Mouse (Mus musculus): ENCODE results near the gene Abca1. TPM values are rescaled to one million over a fixed set of nuclear protein-coding genes. Genes with fewer than 3 reads are reported as not detected.

Abca1 gene
- polyA plus RNA-seq, 1 experiment from 2014 or later, result 1.6 TPM

- Histone ChIP-seq H3K27me3 (ENCODE audit: control insufficient read depth, insufficient read depth, low read length) (no peaks in the 10 kb centered on the region), H3K9me3 (ENCODE audit: control insufficient read depth, low read length) (no peaks in the 10 kb centered on the region), H3K4me2 (replicated peaks; ENCODE audit: low read depth) (peak overlapping the region; percentile 56), H3K27ac (replicated peaks) (peak overlapping the region; percentile 61), H3K4me1 (replicated peaks; ENCODE audit: control insufficient read depth, insufficient read depth) (no peaks in the 10 kb centered on the region; the same call in 1 of the 2 replicates), H3K36me3 (ENCODE audit: control insufficient read depth, insufficient read depth, low read length) (no peaks in the 10 kb centered on the region), H3K4me3 (ENCODE audit: low read depth, low read length) (peak overlapping the region; percentile 42), H3K9ac (ENCODE audit: low read length) (peak overlapping the region; percentile 23; the same call in 1 of the 2 replicates)
- 11% methylated on average over 24 of the region's 24 CpGs for WGBS
- DNase-seq (ENCODE audit: low spot score) (peak; percentile 86), ATAC-seq (ENCODE audit: low FRiP score, low TSS enrichment) (peak; percentile 98)
- TF ChIP-seq CTCF (IDR thresholded peaks at IDR 0.05; ENCODE audit: low read depth) (peak; percentile 37), EP300 (optimal IDR thresholded peaks at IDR 0.05) (no peak)
Measured at GRCm38 (mm10) chr4:53196058-53196771, 36.5 kb upstream of the Abca1 start.

GRCm38 (mm10) chr4:53187071-53187470, 27.4 kb upstream of the Abca1 start:
- no peak overlapping the region for H3K4me3 ChIP-seq (ENCODE audit: low read depth, low read length)
- no peaks in the 10 kb centered on the region for H3K9me3 ChIP-seq (ENCODE audit: control insufficient read depth, low read length)
- H3K27me3 ChIP-seq (ENCODE audit: control insufficient read depth, insufficient read depth, low read length), result no peaks in the 10 kb centered on the region
- TF ChIP-seq CTCF (IDR thresholded peaks at IDR 0.05; ENCODE audit: low read depth) (no peak), EP300 (optimal IDR thresholded peaks at IDR 0.05) (no peak)
- no peak overlapping the region for H3K27ac ChIP-seq (replicated peaks)
- H3K9ac ChIP-seq (ENCODE audit: low read length), result no peak overlapping the region
- H3K4me1 ChIP-seq (replicated peaks; ENCODE audit: control insufficient read depth, insufficient read depth), result no peaks in the 10 kb centered on the region
- no peak overlapping the region for H3K4me2 ChIP-seq (replicated peaks; ENCODE audit: low read depth)
- ATAC-seq (ENCODE audit: low FRiP score, low TSS enrichment), result no peak; the same call in 1 of the 2 replicates
- 34% methylated on average over 4 of the region's 4 CpGs for WGBS
- H3K36me3 ChIP-seq (ENCODE audit: control insufficient read depth, insufficient read depth, low read length), result no peaks in the 10 kb centered on the region
- no peak for DNase-seq (ENCODE audit: low spot score)

GRCm38 (mm10) chr4:53186573-53186972, 26.9 kb upstream of the Abca1 start:
- no peak overlapping the region for H3K9ac ChIP-seq (ENCODE audit: low read length)
- 70% methylated on average over 4 of the region's 4 CpGs for WGBS
- H3K9me3 ChIP-seq (ENCODE audit: control insufficient read depth, low read length), result no peaks in the 10 kb centered on the region
- ATAC-seq (ENCODE audit: low FRiP score, low TSS enrichment) (no peak), DNase-seq (ENCODE audit: low spot score) (no peak)
- peak overlapping the region; percentile 49; the same call in 1 of the 2 replicates for H3K27ac ChIP-seq (replicated peaks)
- TF ChIP-seq EP300 (optimal IDR thresholded peaks at IDR 0.05) (no peak), CTCF (IDR thresholded peaks at IDR 0.05; ENCODE audit: low read depth) (no peak)
- no peaks in the 10 kb centered on the region for H3K4me1 ChIP-seq (replicated peaks; ENCODE audit: control insufficient read depth, insufficient read depth)
- no peak overlapping the region for H3K4me2 ChIP-seq (replicated peaks; ENCODE audit: low read depth)
- H3K4me3 ChIP-seq (ENCODE audit: low read depth, low read length), result no peak overlapping the region
- H3K27me3 ChIP-seq (ENCODE audit: control insufficient read depth, insufficient read depth, low read length), result no peaks in the 10 kb centered on the region
- no peaks in the 10 kb centered on the region for H3K36me3 ChIP-seq (ENCODE audit: control insufficient read depth, insufficient read depth, low read length)

DNA sequence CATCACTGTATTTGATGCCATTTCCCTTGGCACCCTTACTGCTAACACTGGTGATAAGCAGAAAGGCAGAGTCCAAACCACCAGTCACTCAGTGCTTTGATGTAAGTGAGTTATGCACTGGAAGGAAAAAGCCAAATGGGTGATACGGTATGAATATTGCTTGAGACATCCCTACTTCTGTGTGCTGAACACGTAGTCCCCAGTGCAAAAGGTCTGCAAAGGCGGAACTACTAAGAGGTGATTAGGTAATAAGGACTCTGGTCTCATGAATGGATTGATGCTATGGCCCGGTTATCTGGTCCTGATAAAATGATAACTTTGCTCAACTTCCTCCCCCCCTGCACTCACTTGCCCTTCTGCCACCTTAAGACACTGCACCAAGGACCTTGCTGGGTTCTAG, 26.4 kb upstream of the Abca1 start:
- H3K9me3 ChIP-seq (ENCODE audit: control insufficient read depth, low read length), result no peaks in the 10 kb centered on the region
- H3K4me1 ChIP-seq (replicated peaks; ENCODE audit: control insufficient read depth, insufficient read depth), result no peaks in the 10 kb centered on the region
- DNase-seq (ENCODE audit: low spot score) (no peak), ATAC-seq (ENCODE audit: low FRiP score, low TSS enrichment) (no peak)
- H3K27ac ChIP-seq (replicated peaks), result no peak overlapping the region
- H3K4me3 ChIP-seq (ENCODE audit: low read depth, low read length), result no peak overlapping the region
- WGBS, result 83% methylated on average over 4 of the region's 4 CpGs
- no peaks in the 10 kb centered on the region for H3K36me3 ChIP-seq (ENCODE audit: control insufficient read depth, insufficient read depth, low read length)
- H3K4me2 ChIP-seq (replicated peaks; ENCODE audit: low read depth), result no peak overlapping the region
- no peaks in the 10 kb centered on the region for H3K27me3 ChIP-seq (ENCODE audit: control insufficient read depth, insufficient read depth, low read length)
- H3K9ac ChIP-seq (ENCODE audit: low read length), result no peak overlapping the region
- TF ChIP-seq CTCF (IDR thresholded peaks at IDR 0.05; ENCODE audit: low read depth) (no peak), EP300 (optimal IDR thresholded peaks at IDR 0.05) (no peak)

DNA sequence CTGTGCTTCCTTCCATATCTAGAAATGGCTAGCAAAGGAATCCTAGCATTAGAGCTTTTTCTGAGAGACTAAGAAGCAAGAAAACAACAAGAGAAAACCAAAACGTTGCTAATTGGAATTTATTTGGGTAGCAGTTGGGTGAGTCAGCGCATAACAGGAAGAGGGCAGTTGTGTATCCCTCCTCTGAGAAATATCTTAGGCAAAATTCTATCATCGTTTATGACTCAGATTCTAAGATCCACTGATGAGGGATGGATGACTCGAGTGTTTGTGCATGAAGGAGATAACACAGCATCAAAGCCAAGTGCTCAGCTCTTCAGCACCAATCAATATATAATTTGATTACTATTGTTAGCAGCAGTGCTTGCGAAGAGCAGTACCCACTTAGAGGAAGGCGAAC, 21.8 kb upstream of the Abca1 start:
- TF ChIP-seq EP300 (optimal IDR thresholded peaks at IDR 0.05) (no peak), CTCF (IDR thresholded peaks at IDR 0.05; ENCODE audit: low read depth) (no peak)
- DNase-seq (ENCODE audit: low spot score), result no peak
- Histone ChIP-seq H3K4me2 (replicated peaks; ENCODE audit: low read depth) (no peak overlapping the region), H3K4me1 (replicated peaks; ENCODE audit: control insufficient read depth, insufficient read depth) (no peaks in the 10 kb centered on the region), H3K36me3 (ENCODE audit: control insufficient read depth, insufficient read depth, low read length) (no peaks in the 10 kb centered on the region), H3K27ac (replicated peaks) (no peak overlapping the region), H3K4me3 (ENCODE audit: low read depth, low read length) (no peak overlapping the region), H3K27me3 (ENCODE audit: control insufficient read depth, insufficient read depth, low read length) (no peaks in the 10 kb centered on the region), H3K9me3 (ENCODE audit: control insufficient read depth, low read length) (no peaks in the 10 kb centered on the region), H3K9ac (ENCODE audit: low read length) (no peak overlapping the region)
- WGBS, result 63% methylated on average over 6 of the region's 6 CpGs
- ATAC-seq (ENCODE audit: low FRiP score, low TSS enrichment), result no peak

- TF ChIP-seq EP300 (optimal IDR thresholded peaks at IDR 0.05), result no peak
- TF ChIP-seq CTCF (IDR thresholded peaks at IDR 0.05; ENCODE audit: low read depth), result no peak
- no peak overlapping the region for H3K9ac ChIP-seq (ENCODE audit: low read length)
- no peaks in the 10 kb centered on the region for H3K9me3 ChIP-seq (ENCODE audit: control insufficient read depth, low read length)
- H3K4me3 ChIP-seq (ENCODE audit: low read depth, low read length), result no peak overlapping the region
- no peak overlapping the region for H3K27ac ChIP-seq (replicated peaks)
- DNase-seq (ENCODE audit: low spot score), result no peak
- no peak overlapping the region for H3K4me2 ChIP-seq (replicated peaks; ENCODE audit: low read depth)
- H3K27me3 ChIP-seq (ENCODE audit: control insufficient read depth, insufficient read depth, low read length), result no peaks in the 10 kb centered on the region
- no peaks in the 10 kb centered on the region for H3K4me1 ChIP-seq (replicated peaks; ENCODE audit: control insufficient read depth, insufficient read depth)
- no peak for ATAC-seq (ENCODE audit: low FRiP score, low TSS enrichment)
- WGBS, result 73% methylated on average over 10 of the region's 10 CpGs
- no peaks in the 10 kb centered on the region for H3K36me3 ChIP-seq (ENCODE audit: control insufficient read depth, insufficient read depth, low read length)
Measured at GRCm38 (mm10) chr4:53179308-53179820, 19.7 kb upstream of the Abca1 start.
